Mouse (Mus musculus) embryo, embryonic 11 days (tissue): ENCODE data around the gene Shisal2b.

ENCODE experiments used
- DNase-seq: peaks from one replicate; pipeline ENCODE4 v3.0.0-alpha.2; 2015

Gene Shisal2b

GRCm38 (mm10) chr13:104816635-104817571 is 46.8 kb downstream of the Shisal2b start, which contains the start of gene Cwc27:
TSS of gene Cwc27 (minus strand) at chr13:104817142.
- peak; percentile 90 for DNase-seq

DNA sequence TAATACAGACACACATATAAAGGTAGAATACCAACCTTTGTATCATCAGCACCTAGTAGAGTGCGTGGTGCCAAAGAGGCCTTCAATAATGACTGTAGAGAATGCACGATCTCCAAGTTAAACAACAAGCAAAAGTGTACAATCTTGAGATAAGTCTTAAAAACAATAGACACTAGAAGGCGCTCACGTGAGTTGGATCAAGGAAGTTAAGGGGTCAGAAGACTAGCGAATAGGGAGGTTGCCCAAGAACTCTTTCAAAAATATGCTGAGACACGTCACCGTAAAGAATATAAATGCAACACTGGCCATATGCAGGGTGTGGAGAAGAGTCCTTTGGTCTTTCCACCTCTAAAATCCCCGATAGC is 47.4 kb downstream of the Shisal2b start:
- no peak for DNase-seq

DNA sequence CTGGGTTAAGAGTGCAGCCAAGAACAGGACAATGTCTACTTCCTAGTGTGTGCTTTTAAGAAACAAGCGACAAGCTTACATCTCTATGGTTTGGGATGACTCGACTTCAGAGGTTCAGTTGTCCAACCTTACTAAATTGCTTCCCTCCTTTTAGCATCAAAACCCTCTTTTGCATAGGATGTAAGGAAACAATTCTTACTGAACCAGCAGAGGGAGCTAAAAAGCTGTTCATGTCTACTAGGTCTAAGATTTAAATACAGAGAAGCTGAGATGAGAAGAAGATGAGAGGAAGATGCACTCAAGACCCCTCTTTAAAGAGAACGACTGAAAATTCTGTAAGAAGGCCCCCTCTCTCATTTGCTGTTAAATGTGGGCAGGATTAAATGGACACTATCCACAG is 58.0 kb downstream of the Shisal2b start:
- DNase-seq: peak; percentile 68

- no peak for DNase-seq
These were observed 64.0 kb downstream of the Shisal2b start for GRCm38 (mm10) chr13:104799566-104800182.

DNA sequence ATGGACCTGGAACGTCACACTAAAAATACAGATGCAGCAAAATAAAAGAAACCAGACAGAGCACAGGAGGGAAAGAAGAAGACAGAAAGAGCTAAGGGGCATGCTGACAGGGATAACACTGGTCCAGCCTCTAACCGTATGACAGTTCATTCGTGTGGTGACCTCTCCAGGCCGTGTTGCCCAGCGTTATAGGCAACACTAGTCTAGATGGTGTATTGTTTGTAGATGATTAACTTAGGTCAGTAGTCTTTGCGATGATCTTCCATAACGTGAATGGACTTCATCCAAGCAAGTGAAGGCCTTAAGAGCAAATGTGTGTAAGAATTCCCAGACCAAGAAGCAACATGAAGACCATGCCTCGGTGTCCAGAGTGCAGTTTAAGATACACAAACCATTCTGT is 64.6 kb downstream of the Shisal2b start:
- DNase-seq: no peak
